Mouse (Mus musculus): ENCODE measurements around the gene Ppp1r14a. TPM values are rescaled to one million over a fixed set of nuclear protein-coding genes. Genes with fewer than 3 reads are reported as not detected.

The Ppp1r14a gene
- polyA plus RNA-seq, 1 experiment from 2014 or later: 5.5 TPM

DNA sequence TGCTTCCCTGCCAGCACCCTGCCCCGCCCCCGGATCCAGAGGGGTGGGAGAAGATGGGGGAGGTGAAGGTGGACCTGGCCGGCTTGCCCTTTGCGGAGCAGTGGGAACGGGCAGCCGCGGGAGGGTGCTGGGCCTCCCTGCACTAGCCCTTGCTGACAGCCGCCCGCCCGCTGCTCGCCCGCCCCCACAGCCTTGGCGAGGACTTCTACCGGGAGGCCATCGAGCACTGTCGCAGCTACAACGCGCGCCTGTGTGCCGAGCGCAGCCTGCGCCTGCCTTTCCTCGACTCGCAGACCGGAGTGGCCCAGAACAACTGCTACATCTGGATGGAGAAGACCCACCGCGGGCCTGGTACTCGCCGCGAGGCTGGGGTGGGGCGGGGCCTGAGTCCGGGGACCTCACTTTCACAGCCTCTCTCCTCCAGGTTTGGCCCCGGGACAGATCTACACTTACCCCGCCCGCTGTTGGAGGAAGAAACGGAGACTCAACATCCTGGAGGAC lies 20.2 kb downstream of the Ppp1r14a start:
- Histone ChIP-seq H3K36me3 (replicated peaks; ENCODE audit: insufficient read depth, low read length) (no peaks in the 10 kb centered on the region), H3K4me1 (ENCODE audit: insufficient read depth) (peaks cover 33% of the 10 kb centered on the region), H3K27ac (ENCODE audit: low read depth) (no peak overlapping the region), H3K4me3 (ENCODE audit: low read depth, low read length) (peak overlapping the region; percentile 47), H3K27me3 (ENCODE audit: insufficient read depth, low read length) (peaks cover 34% of the 10 kb centered on the region), H3K9ac (replicated peaks) (peak overlapping the region; percentile 61), H3K9me3 (ENCODE audit: low read length) (no peaks in the 10 kb centered on the region), H3K4me2 (ENCODE audit: low read depth, low read length) (peak overlapping the region; percentile 83)
- ATAC-seq (peak; percentile 26; the same call in 1 of the 2 replicates), DNase-seq (peak; percentile 55)
- TF ChIP-seq CTCF (IDR thresholded peaks at IDR 0.05; ENCODE audit: low read depth) (no peak), EP300 (IDR thresholded peaks at IDR 0.05; ENCODE audit: low read depth) (no peak)
- WGBS (ENCODE audit: insufficient replicate concordance): 3% methylated on average over 36 of the region's 36 CpGs

DNA sequence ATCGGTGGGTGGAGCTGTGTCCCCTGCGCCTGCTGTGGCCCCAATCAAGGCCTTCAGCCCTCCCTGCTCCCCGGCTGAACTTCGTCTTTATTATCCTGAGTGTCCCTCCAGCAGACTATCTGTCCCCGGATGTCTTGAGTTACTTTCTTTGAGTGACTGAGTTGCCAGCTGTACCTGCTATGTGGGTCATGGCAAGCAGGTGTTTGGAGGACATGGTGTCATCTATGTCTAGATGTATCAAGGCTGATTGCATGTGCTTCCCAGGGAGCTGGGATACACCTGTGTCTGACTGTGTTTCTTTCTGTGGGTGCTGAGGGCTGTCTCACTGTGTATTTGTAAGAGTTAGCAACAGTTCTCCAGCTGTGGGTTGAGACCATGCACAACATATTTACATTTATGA lies 20.6 kb downstream of the Ppp1r14a start:
- H3K27ac ChIP-seq (ENCODE audit: low read depth): no peak overlapping the region
- peaks cover 29% of the 10 kb centered on the region for H3K27me3 ChIP-seq (ENCODE audit: insufficient read depth, low read length)
- no peaks in the 10 kb centered on the region for H3K36me3 ChIP-seq (replicated peaks; ENCODE audit: insufficient read depth, low read length)
- peak overlapping the region; percentile 47 for H3K4me3 ChIP-seq (ENCODE audit: low read depth, low read length)
- no peaks in the 10 kb centered on the region for H3K9me3 ChIP-seq (ENCODE audit: low read length)
- WGBS (ENCODE audit: insufficient replicate concordance): 3% methylated on average over 5 of the region's 5 CpGs
- no peak for TF ChIP-seq EP300 (IDR thresholded peaks at IDR 0.05; ENCODE audit: low read depth)
- DNase-seq (no peak), ATAC-seq (no peak)
- H3K4me1 ChIP-seq (ENCODE audit: insufficient read depth): peaks cover 29% of the 10 kb centered on the region
- H3K4me2 ChIP-seq (ENCODE audit: low read depth, low read length): peak overlapping the region; percentile 83
- H3K9ac ChIP-seq (replicated peaks): peak overlapping the region; percentile 61

DNA sequence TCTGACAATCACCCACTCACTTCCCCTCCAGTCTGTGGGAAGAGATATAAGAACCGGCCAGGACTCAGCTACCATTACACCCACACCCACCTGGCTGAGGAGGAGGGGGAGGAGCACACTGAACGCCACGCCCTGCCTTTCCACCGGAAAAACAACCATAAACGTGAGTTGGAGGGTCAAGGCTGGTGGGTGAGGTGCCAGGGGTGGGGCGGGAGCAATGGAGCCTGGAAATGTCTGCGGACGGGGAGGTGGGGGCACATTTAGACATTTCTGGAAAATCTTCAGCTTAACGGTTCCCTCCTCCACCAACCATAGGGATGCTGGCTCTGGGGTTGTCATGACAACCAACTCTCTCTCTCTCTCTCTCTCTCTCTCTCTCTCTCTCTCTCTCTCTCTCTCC lies 23.9 kb downstream of the Ppp1r14a start:
- Histone ChIP-seq H3K27ac (ENCODE audit: low read depth) (no peak overlapping the region), H3K9me3 (ENCODE audit: low read length) (no peaks in the 10 kb centered on the region), H3K4me3 (ENCODE audit: low read depth, low read length) (no peak overlapping the region), H3K36me3 (replicated peaks; ENCODE audit: insufficient read depth, low read length) (no peaks in the 10 kb centered on the region), H3K27me3 (ENCODE audit: insufficient read depth, low read length) (peaks cover 9% of the 10 kb centered on the region), H3K9ac (replicated peaks) (no peak overlapping the region), H3K4me1 (ENCODE audit: insufficient read depth) (peaks cover 19% of the 10 kb centered on the region), H3K4me2 (ENCODE audit: low read depth, low read length) (no peak overlapping the region)
- ATAC-seq: no peak
- DNase-seq: no peak
- 52% methylated on average over 9 of the region's 9 CpGs for WGBS (ENCODE audit: insufficient replicate concordance)
- TF ChIP-seq CTCF (IDR thresholded peaks at IDR 0.05; ENCODE audit: low read depth): no peak
- no peak for TF ChIP-seq EP300 (IDR thresholded peaks at IDR 0.05; ENCODE audit: low read depth)

- DNase-seq (no peak), ATAC-seq (no peak)
- no peaks in the 10 kb centered on the region for H3K9me3 ChIP-seq (ENCODE audit: low read length)
- TF ChIP-seq EP300 (IDR thresholded peaks at IDR 0.05; ENCODE audit: low read depth) (no peak), CTCF (IDR thresholded peaks at IDR 0.05; ENCODE audit: low read depth) (no peak)
- no peak overlapping the region for H3K4me3 ChIP-seq (ENCODE audit: low read depth, low read length)
- no peak overlapping the region for H3K4me2 ChIP-seq (ENCODE audit: low read depth, low read length)
- no peaks in the 10 kb centered on the region for H3K36me3 ChIP-seq (replicated peaks; ENCODE audit: insufficient read depth, low read length)
- H3K4me1 ChIP-seq (ENCODE audit: insufficient read depth): peaks cover 17% of the 10 kb centered on the region
- peaks cover 7% of the 10 kb centered on the region for H3K27me3 ChIP-seq (ENCODE audit: insufficient read depth, low read length)
- WGBS (ENCODE audit: insufficient replicate concordance): 45% methylated on average over 9 of the region's 9 CpGs
- no peak overlapping the region for H3K9ac ChIP-seq (replicated peaks)
- no peak overlapping the region for H3K27ac ChIP-seq (ENCODE audit: low read depth)
These were observed 24.6 kb downstream of the Ppp1r14a start for GRCm38 (mm10) chr7:29313572-29314261.

DNA sequence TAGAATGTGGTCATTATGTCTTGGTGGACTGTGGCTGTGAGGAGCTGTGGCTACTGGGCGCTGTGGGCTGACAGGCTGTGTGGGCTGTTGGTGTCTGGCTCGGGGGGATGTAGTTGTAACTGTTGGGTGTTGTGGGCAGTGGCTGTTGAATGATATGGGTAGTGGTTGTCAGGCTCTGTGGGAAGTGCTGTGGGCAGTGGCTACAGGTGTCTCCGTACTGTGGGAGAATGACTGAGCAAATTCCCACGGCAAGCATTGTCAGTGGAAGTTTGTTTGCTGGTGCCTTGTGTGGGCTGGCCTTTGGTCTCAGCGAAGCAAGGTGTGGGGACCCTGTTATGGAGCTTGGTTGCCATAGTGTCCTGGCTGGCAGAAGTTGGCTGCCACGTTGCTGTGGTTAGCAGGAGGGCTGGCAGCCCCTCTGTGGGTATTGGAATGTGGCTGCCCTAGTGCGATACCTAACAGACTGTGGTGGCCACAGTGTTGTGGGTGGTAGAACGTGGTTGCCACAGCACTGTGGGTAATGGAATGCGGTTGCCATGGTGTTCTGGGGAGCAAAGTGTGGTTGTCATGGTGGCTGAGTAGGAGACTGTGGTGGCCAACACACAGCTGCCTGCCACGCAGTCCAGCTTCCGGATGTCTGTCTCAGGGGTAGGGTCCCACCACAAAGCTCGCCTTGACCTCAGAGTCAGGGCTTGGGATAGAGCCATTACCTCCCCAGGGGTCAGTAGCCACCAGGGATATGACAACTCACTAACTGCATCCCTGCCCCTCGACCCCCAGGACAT lies 25.9 kb downstream of the Ppp1r14a start:
- WGBS (ENCODE audit: insufficient replicate concordance): 62% methylated on average over 13 of the region's 13 CpGs
- Histone ChIP-seq H3K4me1 (ENCODE audit: insufficient read depth) (peaks cover 13% of the 10 kb centered on the region), H3K27me3 (ENCODE audit: insufficient read depth, low read length) (no peaks in the 10 kb centered on the region), H3K4me3 (ENCODE audit: low read depth, low read length) (no peak overlapping the region), H3K27ac (ENCODE audit: low read depth) (no peak overlapping the region), H3K36me3 (replicated peaks; ENCODE audit: insufficient read depth, low read length) (no peaks in the 10 kb centered on the region), H3K9ac (replicated peaks) (no peak overlapping the region), H3K9me3 (ENCODE audit: low read length) (no peaks in the 10 kb centered on the region), H3K4me2 (ENCODE audit: low read depth, low read length) (no peak overlapping the region)
- ATAC-seq: no peak
- TF ChIP-seq EP300 (IDR thresholded peaks at IDR 0.05; ENCODE audit: low read depth): no peak
- no peak for DNase-seq

DNA sequence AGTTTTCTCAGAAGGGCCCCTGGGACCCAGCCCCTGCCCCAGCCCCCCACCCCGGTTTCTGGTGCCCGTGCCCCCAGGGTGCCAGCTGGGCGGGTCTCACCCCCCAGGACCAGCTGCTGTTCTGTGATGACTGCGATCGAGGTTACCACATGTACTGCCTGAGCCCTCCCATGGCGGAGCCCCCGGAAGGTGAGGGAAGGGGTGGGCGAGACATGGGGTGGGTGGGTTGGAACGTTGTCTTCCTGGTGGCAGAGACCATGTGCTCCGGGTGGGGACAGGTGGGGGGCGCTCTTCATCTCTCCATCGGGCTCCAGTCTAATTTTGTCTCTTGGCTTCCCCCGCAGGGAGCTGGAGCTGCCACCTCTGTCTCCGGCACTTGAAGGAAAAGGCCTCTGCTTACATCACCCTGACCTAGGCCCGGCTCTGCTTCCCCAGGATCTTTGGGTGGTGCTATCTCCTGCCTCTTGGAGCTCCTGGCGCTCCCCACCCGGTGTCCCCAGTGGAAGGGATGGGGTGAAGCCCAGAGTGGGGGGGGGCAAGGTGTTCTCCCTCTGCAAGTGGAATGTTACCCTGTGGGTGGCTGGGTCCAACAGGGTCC lies 27.1 kb downstream of the Ppp1r14a start:
- no peak overlapping the region for H3K27ac ChIP-seq (ENCODE audit: low read depth)
- no peaks in the 10 kb centered on the region for H3K9me3 ChIP-seq (ENCODE audit: low read length)
- no peak overlapping the region for H3K4me2 ChIP-seq (ENCODE audit: low read depth, low read length)
- H3K27me3 ChIP-seq (ENCODE audit: insufficient read depth, low read length): no peaks in the 10 kb centered on the region
- ATAC-seq: no peak
- no peak overlapping the region for H3K9ac ChIP-seq (replicated peaks)
- no peak for DNase-seq
- H3K4me1 ChIP-seq (ENCODE audit: insufficient read depth): peaks cover 13% of the 10 kb centered on the region
- 0 out of 2 replicates have a peak, but pooled peaks cover under 1% of the 10 kb centered on the region for H3K36me3 ChIP-seq (replicated peaks; ENCODE audit: insufficient read depth, low read length)
- no peak overlapping the region for H3K4me3 ChIP-seq (ENCODE audit: low read depth, low read length)
- TF ChIP-seq CTCF (IDR thresholded peaks at IDR 0.05; ENCODE audit: low read depth) (no peak), EP300 (IDR thresholded peaks at IDR 0.05; ENCODE audit: low read depth) (no peak)
- 77% methylated on average over 17 of the region's 17 CpGs for WGBS (ENCODE audit: insufficient replicate concordance)

Data from liver, postnatal 0 days (tissue).